Mouse (Mus musculus) ES-E14 (cell line): Measurements from ENCODE around the gene Klhl2. TPM values are rescaled to one million over a fixed set of nuclear protein-coding genes. Genes with fewer than 3 reads are reported as not detected.

Experiments
- DNase-seq: peaks from one replicate; pipeline ENCODE4 v3.0.0-alpha.2; 2013; ENCODE audit warnings: low read depth, low spot score
- H3K27ac ChIP-seq: 2 replicates; pipeline ENCODE4 v1.5.1; 2012; ENCODE audit warnings: low read depth, mild to moderate bottlenecking, low read length, moderate library complexity, mixed read lengths; ENCODE audit not compliant: poor library complexity, insufficient read depth, severe bottlenecking
- H3K36me3 ChIP-seq: 2 replicates; pipeline ENCODE4 v1.6.1; 2012; ENCODE audit warnings: mild to moderate bottlenecking, low read length, moderate library complexity, mixed read lengths; ENCODE audit not compliant: control insufficient read depth, poor library complexity, insufficient read depth, severe bottlenecking
- H3K4me1 ChIP-seq, 2 experiments: fragments of 150-350 bp in 1 of 2; sonication (generic) in 1 of 2; 2 replicates each; pipeline ENCODE4 v1.6.1; 2012; ENCODE audit warnings: low read length in 2 of 2, mild to moderate bottlenecking in 1 of 2, mixed read lengths in 1 of 2; ENCODE audit not compliant: control insufficient read depth in 2 of 2, insufficient read depth in 2 of 2, poor library complexity in 1 of 2
- H3K4me3 ChIP-seq, 2 experiments: fragments of 150-350 bp in 1 of 2; sonication (generic) in 1 of 2; 2 replicates each; pipeline ENCODE4 v1.5.1; 2012; ENCODE audit warnings: low read length in 2 of 2, low read depth in 1 of 2, mild to moderate bottlenecking in 1 of 2, mixed read lengths in 1 of 2; ENCODE audit not compliant: insufficient read depth in 1 of 2, poor library complexity in 1 of 2, severe bottlenecking in 1 of 2
- H3K9ac ChIP-seq: 2 replicates; pipeline ENCODE4 v1.6.1; 2012; ENCODE audit warnings: low read depth, mild to moderate bottlenecking, low read length, mixed read lengths; ENCODE audit not compliant: poor library complexity, insufficient read depth, severe bottlenecking
- H3K9me3 ChIP-seq: fragments of 150-350 bp; sonication (generic); 2 replicates; pipeline ENCODE4 v1.6.1; 2012; ENCODE audit warnings: low read depth, mild to moderate bottlenecking, low read length; ENCODE audit not compliant: control insufficient read depth, insufficient read depth
- CHD2 ChIP-seq: IDR thresholded peaks from 2 replicates; pipeline ENCODE4 v1.6.1; 2014; ENCODE audit warnings: mild to moderate bottlenecking, low read depth, low read length, inconsistent platforms
- HCFC1 ChIP-seq: IDR thresholded peaks from 2 replicates; pipeline ENCODE4 v1.6.1; 2012; ENCODE audit warnings: low read length, inconsistent platforms, borderline replicate concordance; ENCODE audit not compliant: insufficient read depth
- MAFK ChIP-seq: IDR thresholded peaks from 2 replicates; pipeline ENCODE4 v1.6.1; 2014; ENCODE audit warnings: mild to moderate bottlenecking, low read depth, low read length, inconsistent platforms; ENCODE audit not compliant: insufficient read depth
- ZC3H11A ChIP-seq: IDR thresholded peaks from 2 replicates; pipeline ENCODE4 v1.6.1; 2012; ENCODE audit warnings: low read depth, mild to moderate bottlenecking, inconsistent platforms, low read length, borderline replicate concordance
- ZNF384 ChIP-seq: IDR thresholded peaks from 2 replicates; pipeline ENCODE4 v1.6.1; 2012; ENCODE audit warnings: low read depth, low read length, inconsistent platforms
- in situ Hi-C, 2 experiments: fragments of 600-800 bp; cut with MboI; formaldehyde crosslinking; loops; one replicate each; pipeline ENCODE4 v1.15.1; 2025; ENCODE audit warnings: low sequenced_read_pairs in 2 of 2, inconsistent platforms in 1 of 2; ENCODE audit not compliant: unreplicated experiment in 2 of 2
- total RNA-seq: library from RNA; depleted of rRNA; stranded (reverse); fragments of 300-350 nt; gene quantifications from 2 replicates; pipeline ENCODE4 v1.2.3, GENCODE M21; 2012

Gene Klhl2
- total RNA-seq, 1 experiment: 16.3 TPM

DNA sequence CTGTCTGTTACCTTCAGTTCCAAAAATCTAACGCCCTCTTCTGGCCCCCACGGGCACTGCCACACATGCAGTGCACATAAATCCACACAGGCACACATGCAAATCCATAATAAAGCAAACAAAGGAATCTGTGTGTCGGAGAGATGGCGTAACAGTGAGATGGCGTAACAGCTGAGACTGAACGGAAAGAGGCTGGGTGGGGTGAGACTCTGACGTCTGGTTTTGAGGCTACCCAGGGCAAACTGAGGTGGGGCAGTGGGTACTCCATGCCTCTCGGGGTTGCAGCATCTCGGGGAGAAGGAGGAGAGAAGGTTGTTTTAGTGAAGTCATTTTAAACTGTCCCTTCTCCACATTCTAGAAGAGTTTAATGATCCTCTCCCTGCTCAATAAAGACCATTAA lies 20.4 kb downstream of the Klhl2 start:
- Histone ChIP-seq H3K9ac (no peak overlapping the region), H3K9me3 (no peaks in the 10 kb centered on the region), H3K36me3 (peaks cover 5% of the 10 kb centered on the region; the same call in 1 of the 2 replicates), H3K4me1 (peaks cover 10 to 16% of the 10 kb centered on the region in 2 experiments), H3K4me3 (no peak overlapping the region), H3K27ac (no peak overlapping the region)
- no peak for DNase-seq
- in situ Hi-C loops: no loop called here
- TF ChIP-seq ZNF384 (no peak), HCFC1 (no peak), CHD2 (no peak)

GRCm38 (mm10) chr8:64828466-64828865 lies 21.4 kb downstream of the Klhl2 start:
- no peak overlapping the region for H3K9ac ChIP-seq
- TF ChIP-seq ZNF384 (no peak), MAFK (no peak), ZC3H11A (no peak), HCFC1 (no peak), CHD2 (no peak)
- no peak overlapping the region for H3K4me3 ChIP-seq
- DNase-seq: no peak
- H3K27ac ChIP-seq: no peak overlapping the region
- no peaks in the 10 kb centered on the region for H3K9me3 ChIP-seq
- peaks cover 5% of the 10 kb centered on the region; the same call in 1 of the 2 replicates for H3K36me3 ChIP-seq
- H3K4me1 ChIP-seq: peaks cover 5 to 10% of the 10 kb centered on the region in 2 experiments
- in situ Hi-C loops: no loop called here

DNA sequence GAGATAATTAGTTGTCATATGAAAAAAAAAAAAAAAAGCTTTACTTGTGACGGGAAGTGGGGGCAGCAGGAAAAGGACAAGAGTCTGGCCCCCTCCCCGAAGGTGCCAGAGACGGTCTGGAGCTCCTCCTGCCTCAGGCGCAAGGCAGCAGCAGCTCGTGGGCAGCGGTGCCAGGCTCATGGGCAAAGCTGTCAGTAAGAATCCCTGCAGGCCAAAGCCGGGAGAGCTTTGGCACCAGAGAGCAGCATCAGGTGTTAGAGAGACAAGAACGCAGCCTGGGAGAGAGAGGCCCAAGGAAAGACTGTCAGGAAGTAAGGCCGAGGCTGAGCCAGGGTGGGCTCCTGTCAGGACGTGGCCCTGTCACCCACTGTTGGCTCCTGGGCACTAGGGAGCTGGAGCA lies 22.5 kb downstream of the Klhl2 start:
- no peak overlapping the region for H3K27ac ChIP-seq
- no peak for DNase-seq
- no peaks in the 10 kb centered on the region for H3K9me3 ChIP-seq
- H3K4me3 ChIP-seq: no peak overlapping the region
- in situ Hi-C loops: no loop called here
- H3K36me3 ChIP-seq: peaks cover 8% of the 10 kb centered on the region; the same call in 1 of the 2 replicates
- TF ChIP-seq MAFK: no peak
- TF ChIP-seq CHD2: no peak
- no peak for TF ChIP-seq ZC3H11A
- no peak for TF ChIP-seq HCFC1
- TF ChIP-seq ZNF384: no peak
- peaks cover 0 to 3% of the 10 kb centered on the region in 2 experiments; a peak in 1 of 4 replicates for H3K4me1 ChIP-seq
- H3K9ac ChIP-seq: no peak overlapping the region

DNA sequence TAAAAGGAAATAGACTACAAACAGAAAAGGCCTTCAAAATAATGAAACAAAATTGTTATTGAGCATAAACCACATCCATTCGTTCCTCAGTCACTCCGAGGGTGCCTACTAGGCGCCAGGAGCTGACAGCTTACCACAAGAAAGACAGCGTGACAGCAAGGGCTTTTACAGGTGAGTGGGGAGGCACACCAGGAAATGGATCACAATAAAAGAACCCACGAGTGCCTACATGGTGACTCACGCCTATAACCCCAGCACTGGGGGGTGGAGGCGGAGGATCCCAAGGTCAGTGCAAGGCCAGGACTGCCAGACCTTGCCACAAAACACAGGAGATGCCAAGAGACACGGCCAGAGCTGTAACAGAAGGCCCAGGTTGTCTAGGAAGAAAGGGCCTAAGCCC lies 23.4 kb downstream of the Klhl2 start:
- DNase-seq: no peak
- no peaks in the 10 kb centered on the region for H3K9me3 ChIP-seq
- H3K36me3 ChIP-seq: peaks cover 8% of the 10 kb centered on the region; the same call in 1 of the 2 replicates
- H3K4me3 ChIP-seq: no peak overlapping the region
- H3K9ac ChIP-seq: no peak overlapping the region
- H3K27ac ChIP-seq: no peak overlapping the region
- TF ChIP-seq MAFK (no peak), ZNF384 (no peak)
- in situ Hi-C loops: no loop called here
- no peaks in the 10 kb centered on the region for H3K4me1 ChIP-seq

DNA sequence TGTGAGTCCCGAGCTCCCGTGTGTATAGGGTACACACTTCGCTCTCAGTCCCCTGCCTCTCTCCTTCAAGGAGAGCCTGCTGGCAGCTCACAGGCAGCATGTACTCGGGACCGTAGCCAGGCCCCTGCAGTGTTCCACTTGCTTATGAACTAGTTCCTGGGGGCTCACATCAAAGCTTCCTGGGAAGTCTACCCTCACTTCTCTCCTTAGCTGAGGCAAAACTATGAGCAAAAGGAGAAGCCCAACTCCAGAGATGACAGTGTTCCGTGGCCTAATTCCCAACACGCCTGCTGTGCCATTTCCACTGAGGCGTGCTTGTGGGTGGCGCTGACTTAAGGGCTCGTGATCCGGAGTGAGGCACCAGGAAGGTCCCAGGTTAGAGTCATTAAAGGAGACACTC lies 25.9 kb downstream of the Klhl2 start:
- no peaks in the 10 kb centered on the region for H3K4me1 ChIP-seq
- no peaks in the 10 kb centered on the region for H3K9me3 ChIP-seq
- in situ Hi-C loops: no loop called here
- TF ChIP-seq CHD2 (no peak), ZC3H11A (no peak), HCFC1 (no peak)
- no peak overlapping the region for H3K4me3 ChIP-seq
- peaks cover 8% of the 10 kb centered on the region; the same call in 1 of the 2 replicates for H3K36me3 ChIP-seq
- no peak overlapping the region for H3K9ac ChIP-seq
- no peak for DNase-seq
- no peak overlapping the region for H3K27ac ChIP-seq
